Mouse (Mus musculus) inflammation-experienced regulatory T-cells, adult 6 months (primary cell): ENCODE measurements at regions not wholly inside any gene's neighbourhood (a gene's known extent, or its start where the extent isn't known, plus 50 kb on each side); places are given as distances from the start of the nearest gene placed in this dataset.

ENCODE experiments used
- ATAC-seq: one replicate; pipeline ENCODE4 v1.8.0; 2017

- no peak for ATAC-seq
Observed at GRCm38 (mm10) chr2:79136619-79137458, 118.4 kb upstream of the Itga4 start.

GRCm38 (mm10) chr2:79137694-79138171 is 117.5 kb upstream of the Itga4 start:
- peak; percentile 90 for ATAC-seq

GRCm38 (mm10) chr2:79138368-79139109 is 116.7 kb upstream of the Itga4 start:
- peak; percentile 26 for ATAC-seq

GRCm38 (mm10) chr2:79141961-79142360 is 113.3 kb upstream of the Itga4 start:
- ATAC-seq: no peak

GRCm38 (mm10) chr2:79143196-79143595 is 112.0 kb upstream of the Itga4 start:
- ATAC-seq: no peak

GRCm38 (mm10) chr2:79145897-79146296 is 109.3 kb upstream of the Itga4 start:
- no peak for ATAC-seq

GRCm38 (mm10) chr2:79146563-79146962 is 108.7 kb upstream of the Itga4 start:
- no peak for ATAC-seq

- no peak for ATAC-seq
Observed at GRCm38 (mm10) chr2:79149012-79149698, 106.1 kb upstream of the Itga4 start.

GRCm38 (mm10) chr2:79151610-79152009 is 103.6 kb upstream of the Itga4 start:
- no peak for ATAC-seq

- ATAC-seq: no peak
Observed at GRCm38 (mm10) chr2:79152031-79152694, 103.1 kb upstream of the Itga4 start.

- no peak for ATAC-seq
Observed at GRCm38 (mm10) chr2:79152695-79153057, 102.5 kb upstream of the Itga4 start.

GRCm38 (mm10) chr2:79153070-79153469 is 102.2 kb upstream of the Itga4 start:
- ATAC-seq: no peak

GRCm38 (mm10) chr2:79158450-79159055 is 96.7 kb upstream of the Itga4 start:
- no peak for ATAC-seq

GRCm38 (mm10) chr2:79159336-79159735 is 95.9 kb upstream of the Itga4 start:
- ATAC-seq: no peak

- ATAC-seq: peak; percentile 84
Observed at GRCm38 (mm10) chr2:79172967-79173919, 82.0 kb upstream of the Itga4 start.

GRCm38 (mm10) chr2:79174282-79174681 is 80.9 kb upstream of the Itga4 start:
- no peak for ATAC-seq

GRCm38 (mm10) chr2:79180782-79181181 is 74.4 kb upstream of the Itga4 start:
- ATAC-seq: no peak

- ATAC-seq: no peak
Observed at GRCm38 (mm10) chr2:79183034-79183630, 72.1 kb upstream of the Itga4 start.

GRCm38 (mm10) chr2:79185234-79186101 is 69.8 kb upstream of the Itga4 start:
- ATAC-seq: no peak

GRCm38 (mm10) chr2:79186878-79187277 is 68.3 kb upstream of the Itga4 start:
- ATAC-seq: no peak
